Mouse (Mus musculus) adrenal gland, postnatal 14 days (tissue): ENCODE data around the gene 1190005I06Rik. TPM values are rescaled to one million over a fixed set of nuclear protein-coding genes. Genes with fewer than 3 reads are reported as not detected.

Experiments
- DNase-seq: peaks from one replicate; pipeline ENCODE4 v3.0.0; 2021; ENCODE audit warnings: mixed read lengths
- total RNA-seq: library from RNA; stranded (reverse); gene quantifications from 2 replicates; pipeline ENCODE4 v1.2.3, GENCODE M21; 2021

1190005I06Rik gene
- total RNA-seq, 1 experiment from 2014 or later = 27.8 TPM

DNA sequence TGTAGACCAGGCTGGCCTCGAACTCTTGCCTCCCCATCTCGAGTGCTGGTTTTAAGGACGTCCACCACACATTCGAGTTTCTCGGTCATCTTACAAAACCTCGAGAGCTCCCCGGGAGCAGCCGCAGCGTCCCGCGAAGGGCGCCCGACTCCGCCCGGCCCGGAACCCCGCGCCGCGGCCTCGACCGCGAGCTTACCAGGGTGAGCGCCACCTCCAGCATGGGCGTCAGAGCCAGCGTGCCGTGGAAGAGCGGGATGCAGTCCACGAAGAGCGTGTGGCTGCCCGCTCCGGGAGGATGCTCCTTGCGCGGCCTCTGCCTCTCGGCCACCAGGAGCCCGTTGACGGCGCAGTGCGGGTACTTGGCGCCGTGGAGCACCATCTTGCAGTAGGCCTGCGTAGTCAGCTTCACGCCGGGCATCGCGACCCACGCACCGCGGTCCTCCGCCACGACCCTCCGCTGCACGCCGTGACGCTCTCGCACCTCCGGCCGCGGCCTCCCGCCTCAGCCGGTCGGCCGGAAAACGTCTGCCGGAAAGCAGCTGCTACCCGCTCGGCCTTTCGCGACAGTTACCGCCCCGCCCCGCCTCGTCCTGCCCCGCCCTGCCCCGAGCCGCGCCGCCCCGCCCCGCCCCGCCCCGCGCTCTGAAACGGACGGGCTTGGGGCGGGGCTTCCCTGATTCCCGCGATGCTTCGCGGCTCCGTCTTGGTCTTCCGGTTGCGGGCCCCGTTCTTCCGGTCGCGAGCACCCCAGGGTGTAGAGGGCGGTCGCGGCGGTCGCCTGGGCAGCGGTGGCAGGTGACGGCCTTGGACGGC, 20.3 kb upstream of the 1190005I06Rik start, which contains the start of the genes Gm27021 and Cox4i1:
Gene Gm27021 (minus strand): TSS at position 519 of the 813 bp plus-strand sequence.
Gene Cox4i1 (plus strand): TSS at position 662 of the 813 bp plus-strand sequence.
- DNase-seq = peak; percentile 97

DNA sequence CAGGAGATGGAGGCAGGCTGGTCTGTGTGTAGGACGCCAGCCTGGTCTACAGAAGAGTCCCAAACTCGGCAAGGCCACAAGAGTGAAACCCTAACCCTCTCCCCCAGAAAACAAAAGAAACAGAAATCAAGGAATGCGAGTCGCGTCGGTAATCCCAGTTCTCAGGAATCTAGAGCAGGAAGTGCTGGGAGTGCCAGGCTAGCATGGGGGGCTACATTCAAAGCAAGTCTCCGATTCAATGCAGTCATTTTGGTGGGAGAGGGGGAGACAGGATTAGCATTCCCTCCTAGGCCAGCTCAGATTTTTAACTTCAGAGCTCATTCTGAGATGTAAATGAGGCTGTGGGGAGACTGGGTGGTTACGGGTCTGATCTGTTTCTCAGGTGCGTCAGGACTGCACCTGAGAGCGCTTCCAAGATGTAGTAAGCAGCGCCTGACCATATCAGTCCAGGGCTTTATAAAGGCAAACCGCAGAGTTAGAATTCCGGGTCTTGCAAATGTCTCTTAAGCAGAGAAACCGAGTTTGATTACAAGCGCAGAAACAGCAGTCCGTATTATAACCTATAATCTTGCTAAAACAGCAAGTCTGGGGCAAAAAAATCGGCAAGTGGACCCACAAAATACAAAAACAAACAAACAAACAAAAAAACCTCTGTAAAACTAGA, 19.5 kb upstream of the 1190005I06Rik start:
- DNase-seq = no peak

DNA sequence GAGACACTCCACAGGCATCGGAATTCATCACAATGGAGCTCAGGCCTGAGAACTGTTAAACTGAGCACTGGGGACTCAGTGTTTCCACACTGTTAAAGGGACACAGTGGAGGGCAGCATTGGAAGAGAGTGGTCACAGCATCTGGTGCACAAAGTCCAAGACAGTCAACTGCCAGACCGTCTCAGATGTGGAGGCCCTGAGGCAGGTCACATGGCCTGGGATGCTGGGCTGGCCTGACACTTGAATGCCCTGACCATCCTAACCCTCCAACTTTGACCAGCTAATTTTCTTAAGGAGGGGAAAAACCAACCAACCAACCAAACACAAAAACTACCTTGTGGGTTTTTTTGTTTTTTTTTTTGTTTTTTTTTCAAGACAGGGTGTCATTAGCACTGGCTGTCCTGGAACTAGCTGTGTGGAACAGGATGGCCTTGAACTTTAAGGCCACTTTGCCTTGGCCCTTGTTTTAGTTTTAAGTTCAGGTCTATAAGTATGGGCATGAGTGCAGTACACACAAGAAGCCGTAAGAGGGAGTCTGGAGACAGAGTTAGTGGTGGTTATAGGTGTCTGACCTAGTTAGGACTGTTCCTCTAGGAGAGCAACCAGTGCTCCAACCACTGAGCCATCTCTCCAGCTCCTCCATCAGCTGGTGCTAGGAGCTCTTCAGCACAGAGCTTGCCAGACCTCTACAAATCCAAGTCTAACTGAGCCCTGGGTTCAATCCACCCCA, 18.5 kb upstream of the 1190005I06Rik start:
- DNase-seq = no peak

DNA sequence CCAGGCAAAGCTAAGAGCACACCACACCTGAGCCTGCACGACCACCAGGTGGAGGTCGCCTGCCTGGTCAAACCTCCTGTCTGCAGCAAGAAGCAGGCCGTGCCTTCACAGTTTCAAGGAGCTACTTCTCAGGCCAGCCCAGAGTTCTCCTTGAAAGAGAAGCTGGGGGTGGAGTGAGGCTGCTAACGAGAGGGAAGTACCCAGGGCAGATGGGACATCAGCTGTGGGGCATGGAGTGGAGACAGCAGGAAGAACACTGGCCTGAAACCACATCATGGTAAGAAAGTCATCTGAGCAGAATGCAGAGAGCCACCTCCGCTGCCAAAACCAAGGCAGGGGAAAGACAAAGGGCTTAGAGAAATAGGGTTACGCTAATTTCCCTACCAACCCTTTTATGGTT, 17.1 kb upstream of the 1190005I06Rik start:
- DNase-seq = no peak

DNA sequence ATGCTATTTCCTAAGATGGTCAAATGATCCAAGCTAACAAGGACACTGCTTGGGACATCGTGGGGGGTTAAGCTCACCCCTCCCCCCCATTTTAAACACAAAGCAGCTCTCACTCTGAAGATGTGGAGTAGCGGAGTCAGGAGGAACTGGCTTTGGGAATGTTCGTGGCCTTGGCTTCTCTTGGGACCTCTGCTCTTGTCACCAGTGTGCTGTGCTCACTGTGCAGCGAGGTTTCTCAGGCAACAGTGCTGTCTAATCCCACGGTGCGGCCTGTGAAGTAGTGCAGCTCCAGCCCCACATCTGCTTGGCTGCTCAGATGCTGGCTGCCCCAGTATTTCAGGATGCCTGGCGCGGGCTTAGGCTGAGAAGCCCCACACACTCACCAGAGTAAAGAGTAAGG, 10.0 kb upstream of the 1190005I06Rik start:
- DNase-seq = no peak

DNA sequence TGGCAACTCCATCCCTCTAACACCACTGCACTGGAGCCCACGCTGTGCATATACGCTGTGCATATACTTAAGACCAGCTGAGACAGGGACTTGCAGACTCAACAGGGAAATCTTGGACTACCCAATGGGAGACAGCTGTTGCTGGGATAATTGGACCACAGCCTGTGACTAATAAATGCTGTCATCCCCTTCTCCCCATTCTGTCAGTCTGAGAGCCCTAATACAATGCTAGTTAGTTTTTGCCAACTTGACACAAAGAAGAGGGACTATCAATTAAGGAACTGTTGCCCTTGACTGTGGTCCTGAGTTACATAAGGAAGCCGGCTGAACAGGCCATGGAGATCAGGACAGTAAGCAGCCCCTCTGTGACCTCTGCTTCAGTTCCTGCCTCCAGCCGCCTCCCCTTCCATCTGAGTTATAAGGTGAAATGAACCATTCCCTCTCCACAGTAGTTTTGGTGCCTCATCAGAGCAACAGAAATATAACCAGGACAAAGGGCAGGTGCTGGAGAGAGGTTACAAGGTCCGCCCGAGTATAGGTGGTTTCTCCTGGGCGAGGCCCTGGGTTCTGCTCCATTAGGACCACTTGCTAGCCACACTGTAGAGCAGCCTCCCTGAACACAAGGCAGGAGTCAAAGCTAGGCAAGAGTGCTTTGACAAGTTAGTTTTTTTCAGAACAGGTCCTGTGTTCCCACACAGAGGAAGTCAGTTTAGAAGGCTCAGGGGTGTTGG, 9.1 kb upstream of the 1190005I06Rik start:
- DNase-seq = no peak

DNA sequence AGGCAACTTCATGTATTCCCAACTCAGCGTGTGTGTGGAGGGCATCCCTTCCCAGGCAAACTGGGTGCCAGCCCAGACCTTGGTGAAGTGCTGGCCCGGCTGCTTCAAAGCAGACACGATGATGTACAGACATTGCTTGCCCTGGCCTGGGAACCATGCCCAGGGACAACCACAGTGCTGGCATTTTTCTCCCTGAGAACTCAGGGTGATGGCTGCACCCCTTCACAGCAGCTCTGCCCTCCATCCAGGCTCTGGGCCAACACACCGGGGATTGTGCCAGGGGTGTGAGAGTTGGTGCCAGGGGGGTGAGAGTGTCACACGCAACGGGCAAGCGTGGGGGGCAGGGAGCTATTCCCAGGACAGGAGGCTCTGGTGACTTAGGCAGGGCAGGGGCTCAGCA, 2.8 kb downstream of the 1190005I06Rik start:
- peak; percentile 93 for DNase-seq

DNA sequence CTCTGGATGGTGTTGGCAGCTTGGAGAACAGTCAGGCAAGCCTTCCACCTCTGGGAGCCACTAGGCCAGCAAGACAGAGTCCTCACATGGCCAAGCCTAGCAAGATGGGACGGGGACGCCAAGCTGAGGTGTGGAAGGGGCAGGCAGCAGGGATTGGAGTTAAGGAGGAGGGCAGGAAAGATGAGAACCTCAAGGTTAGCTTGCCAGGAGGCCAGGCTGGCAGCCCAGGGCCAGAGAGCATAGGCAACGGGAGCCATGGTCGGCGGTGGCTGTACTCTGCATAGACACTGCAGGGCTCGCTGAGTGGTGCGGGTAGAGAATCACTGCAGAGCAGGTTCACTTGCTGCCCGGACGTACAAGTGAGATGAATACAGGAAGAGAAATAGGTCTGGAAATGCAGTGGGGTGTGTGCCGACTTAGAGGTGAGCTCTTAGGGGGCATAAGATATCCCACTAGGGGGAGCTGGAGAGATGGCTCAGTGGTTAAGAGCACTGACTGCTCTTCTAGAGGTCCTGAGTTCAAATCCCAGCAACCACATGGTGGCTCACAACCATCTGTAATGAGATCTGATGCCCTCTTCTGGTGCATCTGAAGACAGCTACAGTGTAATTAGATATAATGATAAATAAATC, 5.3 kb downstream of the 1190005I06Rik start:
- DNase-seq = no peak

DNA sequence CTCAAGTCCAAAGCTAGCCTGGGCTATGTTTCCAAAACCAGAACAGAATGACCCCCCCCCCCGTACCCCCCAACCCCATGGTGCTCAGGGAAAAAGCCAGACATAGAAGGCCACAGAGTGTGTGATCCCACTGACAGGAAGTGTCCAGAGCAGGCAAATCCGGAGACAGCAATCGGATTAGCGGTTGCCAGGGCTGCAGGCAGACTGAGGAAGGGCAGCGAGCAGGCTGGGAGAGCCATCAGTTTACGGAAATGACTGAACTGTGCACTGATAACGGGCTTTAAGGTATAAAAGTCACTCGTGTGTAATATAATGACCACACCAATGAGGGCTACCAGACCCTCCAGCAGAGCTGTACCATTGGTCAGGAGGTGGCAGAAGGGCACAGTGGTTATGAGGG, 6.2 kb downstream of the 1190005I06Rik start:
- DNase-seq = no peak

DNA sequence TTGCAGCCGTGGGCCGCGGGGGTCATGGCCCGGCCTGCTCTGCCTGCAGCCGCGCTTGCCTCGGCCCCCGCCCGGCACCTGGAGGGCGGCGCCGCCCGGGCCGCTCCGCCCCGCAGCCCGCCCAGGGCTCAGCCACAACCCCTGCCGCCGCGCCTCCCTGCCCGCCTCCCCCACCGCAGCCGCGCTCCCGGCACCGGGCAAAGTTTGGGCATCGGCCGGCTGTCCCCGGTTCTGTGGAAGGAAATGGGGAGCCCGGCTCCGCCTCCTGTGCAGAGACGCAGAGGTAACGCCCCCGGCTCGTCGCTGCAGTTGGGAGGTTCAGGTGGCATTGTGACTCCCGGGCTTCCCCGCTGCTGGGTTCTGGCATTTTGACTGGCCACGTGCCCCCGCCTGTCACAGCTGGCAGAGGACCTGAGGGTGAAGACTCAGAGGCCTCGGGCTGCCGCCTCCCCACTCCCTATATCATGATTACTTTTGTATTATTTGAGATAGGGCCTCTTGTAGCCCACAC, 13.0 kb downstream of the 1190005I06Rik start:
- DNase-seq = peak; percentile 87

DNA sequence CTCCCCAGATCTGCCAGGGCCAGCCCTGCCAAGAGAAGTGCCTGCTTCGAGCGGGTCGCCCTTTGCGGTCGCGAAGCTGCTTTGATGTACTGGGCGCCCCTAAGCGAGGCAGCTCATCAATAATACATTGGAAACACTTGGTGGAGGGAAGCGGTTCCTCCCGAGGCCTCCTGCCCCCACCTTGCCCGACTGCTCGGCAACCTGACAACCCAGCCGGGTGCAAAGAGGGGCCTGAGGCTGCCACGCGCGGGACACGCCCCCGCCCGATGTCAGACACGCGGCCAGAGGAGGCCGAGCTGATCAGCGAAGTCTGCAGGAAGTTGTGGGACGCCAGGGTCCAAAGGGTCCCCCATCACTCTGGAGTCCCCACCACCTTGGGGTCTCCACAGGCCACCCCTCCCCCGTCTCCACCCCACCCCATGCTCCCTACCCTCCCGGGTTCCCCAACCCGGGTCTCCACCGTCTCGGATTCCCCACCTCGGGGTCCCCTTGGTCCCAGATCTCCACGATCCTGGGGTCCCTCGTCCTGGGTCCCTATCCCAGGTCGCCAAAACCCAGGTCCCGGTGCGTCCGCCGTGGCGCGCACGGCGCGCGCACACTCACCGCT, 13.7 kb downstream of the 1190005I06Rik start:
- peak; percentile 67 for DNase-seq

DNA sequence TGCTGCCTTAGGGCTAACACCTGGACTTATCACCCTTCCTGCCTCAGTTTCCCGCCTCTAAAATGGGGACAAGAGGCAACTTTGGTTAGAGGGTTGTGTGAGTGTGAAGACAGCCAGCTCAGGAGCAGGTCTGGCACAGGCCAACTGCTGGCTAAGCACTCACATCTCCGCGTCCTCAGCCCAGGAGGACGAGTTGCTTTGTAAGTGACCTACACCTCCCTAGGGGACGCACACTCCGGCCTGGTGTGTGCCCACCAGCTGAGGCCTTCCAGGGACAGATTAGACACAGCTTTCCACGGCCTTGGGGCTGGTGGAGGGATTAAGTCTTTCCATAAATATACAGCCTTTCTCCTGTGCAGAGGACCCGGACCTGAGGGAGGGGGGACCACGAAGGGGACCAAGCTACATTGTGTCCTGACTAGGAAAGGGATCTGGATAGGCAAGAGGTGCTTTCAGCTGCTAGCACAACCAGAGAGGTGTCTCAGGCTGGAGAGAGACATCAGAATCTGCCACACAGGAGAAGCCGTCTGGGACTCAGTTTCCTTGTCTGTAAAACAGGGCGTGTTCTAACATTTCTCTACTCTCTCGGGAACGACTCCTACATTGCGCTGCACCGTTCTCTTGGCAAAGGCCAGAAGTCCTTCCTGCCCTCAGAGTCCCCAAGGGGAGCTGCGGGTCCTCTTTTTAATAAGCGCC, 14.3 kb downstream of the 1190005I06Rik start:
- peak; percentile 66 for DNase-seq

DNA sequence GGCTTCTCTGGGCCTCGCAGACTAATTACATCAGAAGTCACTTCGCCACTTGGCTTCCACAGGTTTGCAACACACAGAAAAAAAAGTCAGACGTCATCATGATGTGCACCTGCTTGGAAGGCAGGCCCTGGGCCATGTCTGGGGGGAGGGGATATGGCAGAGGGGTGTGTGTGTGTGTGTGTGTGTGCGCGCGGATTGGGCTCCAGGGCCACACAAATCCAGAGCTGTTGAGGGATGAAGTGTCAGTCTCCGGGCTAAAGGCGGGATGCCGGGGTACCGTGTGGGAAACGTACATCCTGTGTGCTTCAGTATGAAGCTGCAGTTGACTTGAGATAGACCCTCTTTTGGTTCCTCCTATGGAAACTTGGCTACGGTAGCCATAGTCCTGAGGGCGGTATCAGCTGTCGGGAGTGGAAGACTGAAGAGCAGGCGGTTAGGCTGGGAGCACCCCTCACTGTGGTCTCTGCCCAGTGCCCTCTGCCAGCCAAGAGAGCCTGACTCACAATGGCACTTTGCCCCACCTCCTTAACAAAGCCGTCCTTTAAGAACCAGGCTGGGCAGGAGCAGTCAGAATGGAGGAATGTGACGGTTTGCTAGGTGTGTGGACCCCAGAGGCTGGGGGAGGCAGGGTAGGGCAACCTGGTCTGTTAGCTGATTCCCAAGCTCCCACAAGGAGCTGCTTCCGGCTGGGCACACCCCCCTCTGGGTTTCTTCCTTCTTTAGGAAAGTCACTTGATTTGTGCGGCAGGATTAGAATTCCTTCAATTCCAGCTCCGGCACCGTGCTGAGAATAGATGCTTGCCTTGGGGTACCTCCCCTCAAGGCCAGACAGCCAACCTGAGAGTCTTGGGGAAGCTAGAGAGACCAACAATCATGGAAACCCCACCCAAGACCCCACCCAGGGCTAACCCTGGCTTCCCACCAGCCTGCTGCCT, 15.7 kb downstream of the 1190005I06Rik start:
- DNase-seq = no peak

DNA sequence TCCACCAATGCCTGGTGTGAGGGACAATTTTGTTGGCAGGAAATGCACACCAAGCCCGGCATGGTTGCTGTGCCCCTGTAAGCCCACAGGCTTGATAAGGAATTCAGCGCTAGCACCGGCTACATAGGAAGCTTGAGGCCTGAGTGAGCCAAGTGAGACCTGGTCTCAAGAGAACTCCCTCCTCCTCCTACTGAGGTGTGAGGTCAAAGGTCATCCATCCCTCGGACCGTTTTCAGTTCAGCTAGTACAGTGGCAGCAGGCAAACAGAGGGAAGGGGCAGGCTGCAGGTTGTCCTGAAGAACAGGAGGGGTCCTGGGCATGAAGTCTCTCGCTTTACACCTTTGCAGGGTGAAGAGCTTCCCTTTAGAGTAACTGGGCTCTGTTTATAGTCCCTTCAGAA, 16.6 kb downstream of the 1190005I06Rik start:
- DNase-seq = no peak

DNA sequence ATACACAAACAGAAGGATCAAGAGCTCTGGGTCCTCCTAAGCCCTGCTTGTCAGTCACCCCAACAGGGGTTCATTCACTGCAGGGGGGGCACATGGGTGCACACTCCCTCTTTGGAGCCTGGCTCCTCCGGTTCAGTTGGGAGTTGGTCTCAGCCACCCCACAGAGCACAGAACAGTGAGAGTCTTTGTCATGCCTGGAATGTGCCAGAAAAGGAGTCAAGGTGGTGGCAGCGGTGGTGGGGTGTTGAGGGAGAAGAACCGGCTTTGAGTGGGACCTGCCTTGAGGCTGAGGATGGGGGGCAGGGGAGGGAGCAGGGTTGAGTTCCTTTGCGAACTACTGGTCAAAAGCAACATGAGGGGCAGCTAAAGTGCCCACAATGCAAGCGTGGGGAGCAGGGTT, 17.4 kb downstream of the 1190005I06Rik start:
- DNase-seq = no peak

DNA sequence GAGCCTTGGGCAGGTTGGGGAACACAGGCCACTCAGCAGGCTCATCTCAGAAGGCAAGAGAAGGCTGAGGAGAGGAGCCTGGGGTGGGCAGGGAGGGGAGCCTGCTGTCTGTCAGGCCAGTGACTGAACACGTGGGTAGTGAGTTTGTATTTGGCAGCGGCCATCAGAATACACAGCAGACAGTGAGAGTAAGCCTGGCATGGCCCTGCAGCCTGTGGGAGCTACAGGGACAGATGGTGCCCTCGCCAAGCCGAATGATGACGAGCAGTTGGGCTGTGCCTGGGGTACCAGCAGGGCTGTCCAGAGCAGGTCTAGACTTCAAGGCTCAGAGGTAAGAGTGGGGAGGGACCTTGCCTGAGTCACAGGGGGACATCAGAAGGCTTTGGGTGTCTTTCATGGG, 20.1 kb downstream of the 1190005I06Rik start:
- no peak for DNase-seq

DNA sequence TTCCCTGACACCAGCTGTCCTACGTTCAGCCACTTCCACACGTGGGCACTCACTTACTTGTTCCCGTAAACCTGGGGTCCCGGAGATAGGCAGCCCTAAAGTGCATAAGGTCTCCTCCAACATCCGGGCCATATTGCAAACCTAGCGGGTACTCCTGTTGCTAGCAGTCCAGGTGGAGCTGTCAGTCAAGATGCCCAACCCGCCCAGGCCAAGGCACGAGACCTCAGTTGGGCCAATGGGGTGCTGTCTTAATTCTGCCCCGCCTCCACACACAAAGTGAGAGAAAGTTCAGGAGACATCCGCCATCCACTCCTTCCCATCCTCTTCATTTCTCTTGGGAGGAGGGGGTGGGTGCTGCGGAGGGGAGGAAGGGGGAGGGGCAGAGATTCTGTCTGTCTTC, 21.0 kb downstream of the 1190005I06Rik start:
- DNase-seq = no peak

DNA sequence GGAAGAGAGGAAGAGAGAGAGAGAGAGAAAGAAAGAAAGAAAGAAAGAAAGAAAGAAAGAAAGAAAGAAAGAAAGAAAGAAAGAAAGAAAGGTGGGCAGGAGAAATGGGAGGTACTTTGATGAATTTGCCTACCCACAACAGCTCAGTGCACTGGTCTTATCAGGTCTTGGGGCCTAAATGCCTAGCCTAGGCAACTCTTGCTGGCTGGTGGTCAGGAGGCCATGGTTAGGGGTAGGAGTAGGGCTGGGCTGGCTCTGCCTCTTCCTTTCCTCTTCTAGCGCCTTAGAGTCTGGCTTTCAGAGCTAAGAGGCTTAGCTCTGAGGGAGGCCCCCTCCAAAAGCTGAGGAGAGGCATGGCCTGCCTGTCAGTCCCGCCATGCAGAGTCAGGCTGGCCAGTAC, 23.8 kb downstream of the 1190005I06Rik start:
- no peak for DNase-seq

DNA sequence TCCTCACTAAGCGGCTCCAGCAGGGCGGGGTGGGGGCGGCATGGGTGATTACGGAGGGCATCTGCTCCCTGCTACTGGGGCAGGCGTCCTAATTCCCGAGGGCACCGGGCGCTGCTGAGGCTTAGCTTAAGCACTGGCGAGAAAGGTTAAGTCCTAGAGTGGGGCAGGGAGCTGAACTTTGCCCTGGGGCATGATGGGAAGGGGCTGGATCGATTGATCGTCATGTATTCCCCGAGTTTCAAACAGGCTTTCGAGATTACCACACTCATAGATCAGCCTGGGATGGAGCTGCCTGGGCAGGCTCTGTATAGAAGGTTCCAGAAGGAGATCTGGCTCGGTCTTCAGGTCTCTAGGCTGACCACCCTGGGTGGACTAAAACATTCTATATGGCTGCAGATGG, 25.3 kb downstream of the 1190005I06Rik start:
- no peak for DNase-seq
